Mouse (Mus musculus): ENCODE results near the gene Apol11a.
"Not testable (repeated sequence)": the region's sequence is repeated elsewhere in the genome, so short reads cannot be mapped to it uniquely, and the experiment has no call there.

GRCm38 (mm10) chr15:77494694-77495093 is 13.4 kb upstream of the Apol11a start:
- not testable (repeated sequence) for TF ChIP-seq CTCF (IDR thresholded peaks at IDR 0.05; ENCODE audit: extremely low read depth, insufficient read length, insufficient replicate concordance, low read depth, low read length); POLR2A (IDR thresholded peaks at IDR 0.05; ENCODE audit: low read depth, low read length)

Data from small intestine, adult 2 months (tissue).